Mouse (Mus musculus) kidney, adult 2 months (tissue): ENCODE data around the gene 4931422A03Rik.

Experiments used
- CTCF ChIP-seq: fragments of 200-500 bp; conservative IDR thresholded peaks from 2 replicates; pipeline ENCODE4 v1.5.1; 2011; ENCODE audit warnings: low read depth, mild to moderate bottlenecking, control low read depth, low read length, moderate library complexity, mixed read lengths; ENCODE audit not compliant: insufficient read depth, insufficient read length
- POLR2A ChIP-seq: fragments of 200-500 bp; IDR thresholded peaks from one replicate; pipeline ENCODE4 v1.6.1; 2011; ENCODE audit warnings: low read depth, low read length, control low read depth

DNA sequence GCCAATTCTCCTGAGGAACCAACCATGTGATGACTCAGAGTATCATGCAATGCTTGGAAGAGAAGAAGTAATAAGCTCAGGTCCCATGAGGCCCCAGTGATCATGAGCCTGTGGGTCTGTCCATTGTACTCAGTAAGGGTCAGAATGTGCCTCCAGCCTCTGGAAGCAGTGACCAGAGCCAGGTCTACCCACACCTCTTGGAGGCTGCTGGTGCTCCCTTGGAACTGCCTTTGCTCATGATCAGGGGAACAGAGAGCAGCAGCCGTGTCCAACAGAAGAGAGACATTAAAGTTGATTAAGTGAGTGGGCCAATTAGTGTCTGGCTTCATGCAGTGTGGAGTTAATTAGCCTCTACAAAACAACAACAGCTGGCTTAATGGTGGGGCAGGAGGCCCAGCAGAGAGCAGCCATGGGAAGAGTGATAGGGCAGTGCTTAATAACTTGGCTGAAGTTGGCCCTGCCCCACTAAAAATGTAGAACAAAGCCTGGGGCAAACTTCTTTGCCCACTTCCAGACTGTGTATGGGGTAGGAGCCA is 100.5 kb downstream of the 4931422A03Rik start:
- no peak for TF ChIP-seq POLR2A
- no peak for TF ChIP-seq CTCF
